Mouse (Mus musculus): ENCODE data around the gene Def8.
"Not testable (repeated sequence)": the region's sequence is repeated elsewhere in the genome, so short reads cannot be mapped to it uniquely, and the experiment has no call there.

Gene Def8

GRCm38 (mm10) chr8:123433241-123433974 lies 10.1 kb downstream of the Def8 start:
- DNase-seq (ENCODE audit: extremely low spot score), result not testable (repeated sequence)

- DNase-seq (ENCODE audit: extremely low spot score), result no peak
Observed at GRCm38 (mm10) chr8:123441788-123442187, 18.5 kb downstream of the Def8 start.

- DNase-seq (ENCODE audit: extremely low spot score), result no peak
Observed at GRCm38 (mm10) chr8:123442351-123442750, 19.0 kb downstream of the Def8 start.

GRCm38 (mm10) chr8:123442871-123443575 lies 19.7 kb downstream of the Def8 start:
- peak; percentile 93 for DNase-seq (ENCODE audit: extremely low spot score)

- no peak for DNase-seq (ENCODE audit: extremely low spot score)
Observed at GRCm38 (mm10) chr8:123443576-123443921, 20.2 kb downstream of the Def8 start.

GRCm38 (mm10) chr8:123444131-123444530 lies 20.8 kb downstream of the Def8 start:
- DNase-seq (ENCODE audit: extremely low spot score), result no peak

- no peak for DNase-seq (ENCODE audit: extremely low spot score)
Observed at GRCm38 (mm10) chr8:123445981-123446380, 22.7 kb downstream of the Def8 start.

GRCm38 (mm10) chr8:123446799-123447198 lies 23.5 kb downstream of the Def8 start:
- DNase-seq (ENCODE audit: extremely low spot score), result no peak

GRCm38 (mm10) chr8:123450783-123451182 lies 27.5 kb downstream of the Def8 start:
- DNase-seq (ENCODE audit: extremely low spot score), result no peak

GRCm38 (mm10) chr8:123451747-123452146 lies 28.4 kb downstream of the Def8 start:
- not testable (repeated sequence) for DNase-seq (ENCODE audit: extremely low spot score)

GRCm38 (mm10) chr8:123452149-123452548 lies 28.8 kb downstream of the Def8 start:
- no peak for DNase-seq (ENCODE audit: extremely low spot score)

- DNase-seq (ENCODE audit: extremely low spot score), result no peak
Observed at GRCm38 (mm10) chr8:123453291-123453690, 30.0 kb downstream of the Def8 start.

- no peak for DNase-seq (ENCODE audit: extremely low spot score)
Observed at GRCm38 (mm10) chr8:123453951-123454350, 30.6 kb downstream of the Def8 start.

GRCm38 (mm10) chr8:123454559-123454958 lies 31.2 kb downstream of the Def8 start:
- no peak for DNase-seq (ENCODE audit: extremely low spot score)

- DNase-seq (ENCODE audit: extremely low spot score), result no peak
Observed at GRCm38 (mm10) chr8:123463651-123464050, 40.3 kb downstream of the Def8 start.

- DNase-seq (ENCODE audit: extremely low spot score), result no peak
Observed at GRCm38 (mm10) chr8:123467476-123467875, 44.1 kb downstream of the Def8 start.

GRCm38 (mm10) chr8:123472991-123473390 lies 49.7 kb downstream of the Def8 start:
- DNase-seq (ENCODE audit: extremely low spot score), result not testable (repeated sequence)

GRCm38 (mm10) chr8:123474549-123474948 lies 51.2 kb downstream of the Def8 start:
- DNase-seq (ENCODE audit: extremely low spot score), result not testable (repeated sequence)

GRCm38 (mm10) chr8:123476911-123477736 lies 53.8 kb downstream of the Def8 start:
- DNase-seq (ENCODE audit: extremely low spot score), result peak; percentile 25

GRCm38 (mm10) chr8:123477737-123478258 lies 54.5 kb downstream of the Def8 start, which contains the start of gene Afg3l1:
Gene Afg3l1, plus strand, starts transcription at chr8:123477903.
- peak; percentile 94 for DNase-seq (ENCODE audit: extremely low spot score)

- DNase-seq (ENCODE audit: extremely low spot score), result no peak
Observed at GRCm38 (mm10) chr8:123478456-123479218, 55.3 kb downstream of the Def8 start.

All from embryo, embryonic 9.5 days (tissue).